Mouse (Mus musculus): ENCODE measurements at regions not wholly inside any gene's neighbourhood (a gene's known extent, or its start where the extent isn't known, plus 50 kb on each side); places are given as distances from the start of the nearest gene placed in this dataset.
"Not testable (repeated sequence)": the region's sequence is repeated elsewhere in the genome, so short reads cannot be mapped to it uniquely, and the experiment has no call there.

DNA sequence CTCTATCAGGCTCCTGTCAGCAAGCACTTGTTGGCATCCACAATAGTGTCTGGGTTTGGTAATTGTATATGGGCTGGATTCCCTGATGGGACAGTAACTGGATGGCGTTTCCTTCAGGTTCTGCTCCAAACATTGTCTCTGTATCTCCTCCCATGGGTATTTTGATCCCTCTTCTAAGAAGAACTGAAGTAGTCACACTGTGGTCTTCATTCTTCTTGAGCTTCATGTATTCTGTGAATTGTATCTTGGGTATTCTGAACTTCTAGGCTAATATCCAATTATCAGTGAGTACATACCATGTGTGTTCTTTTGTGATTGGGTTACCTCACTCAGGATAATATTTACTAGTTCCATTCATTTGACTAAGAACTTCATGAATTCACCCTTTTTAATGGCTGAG is 119.2 kb upstream of the Gm21119 start:
- ATAC-seq; CTCF ChIA-PET; H3K27me3 ChIP-seq; DNase-seq (ENCODE audit: low read depth, low spot score); POLR2A ChIA-PET; in situ Hi-C loops (cut with MboI; ENCODE audit: low pct_unique_long_range_greater_than_20kb): not testable (repeated sequence)

DNA sequence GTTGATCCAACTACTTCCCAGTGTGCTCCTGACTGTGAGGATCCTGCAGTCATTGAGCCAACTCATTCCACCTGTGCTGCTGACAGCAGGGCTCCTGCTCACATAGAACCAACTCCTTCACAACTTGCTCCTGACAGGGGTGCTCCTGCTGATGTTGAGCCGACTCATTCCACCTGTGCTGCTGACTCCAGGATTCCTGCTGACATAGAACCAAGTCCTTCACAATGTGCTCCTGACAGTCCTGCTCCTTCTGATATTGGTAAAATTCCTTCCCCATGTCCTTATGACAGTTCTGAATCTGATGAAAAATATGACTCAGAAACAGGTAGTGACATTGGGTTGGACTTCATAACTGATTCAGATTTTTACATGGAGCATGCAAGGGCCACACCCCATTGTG is 100.8 kb upstream of the Gm21119 start:
- POLR2A ChIA-PET; H3K27me3 ChIP-seq; in situ Hi-C loops (cut with MboI; ENCODE audit: low pct_unique_long_range_greater_than_20kb); CTCF ChIA-PET; DNase-seq (ENCODE audit: low read depth, low spot score); ATAC-seq: not testable (repeated sequence)

DNA sequence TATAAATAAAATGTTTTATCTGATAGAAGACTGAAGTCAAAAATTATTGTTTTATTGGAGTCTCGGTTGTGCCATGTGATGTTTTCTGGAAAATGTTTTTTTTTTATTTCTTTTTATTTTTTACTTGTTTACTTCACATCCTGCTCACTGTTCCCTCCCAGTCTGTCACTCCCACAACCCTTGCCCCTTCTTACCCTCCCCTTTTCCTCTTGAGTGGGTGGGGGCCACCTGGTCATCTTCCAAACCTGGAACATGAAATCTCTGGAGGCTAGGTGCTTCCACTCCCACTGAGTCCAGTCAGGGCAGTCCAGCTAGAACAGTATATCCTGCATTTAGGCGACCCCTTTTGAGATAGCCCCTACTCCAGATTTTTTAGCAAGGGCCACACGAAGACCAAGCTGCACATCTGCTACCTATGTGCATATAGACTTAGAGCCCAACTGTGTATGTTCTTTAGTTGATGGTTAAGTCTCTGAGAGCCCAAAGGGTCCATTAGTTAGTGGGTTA is 98.3 kb upstream of the Gm21119 start:
- DNase-seq (ENCODE audit: low read depth, low spot score); in situ Hi-C loops (cut with MboI; ENCODE audit: low pct_unique_long_range_greater_than_20kb); CTCF ChIA-PET; H3K27me3 ChIP-seq; POLR2A ChIA-PET; ATAC-seq: not testable (repeated sequence)

DNA sequence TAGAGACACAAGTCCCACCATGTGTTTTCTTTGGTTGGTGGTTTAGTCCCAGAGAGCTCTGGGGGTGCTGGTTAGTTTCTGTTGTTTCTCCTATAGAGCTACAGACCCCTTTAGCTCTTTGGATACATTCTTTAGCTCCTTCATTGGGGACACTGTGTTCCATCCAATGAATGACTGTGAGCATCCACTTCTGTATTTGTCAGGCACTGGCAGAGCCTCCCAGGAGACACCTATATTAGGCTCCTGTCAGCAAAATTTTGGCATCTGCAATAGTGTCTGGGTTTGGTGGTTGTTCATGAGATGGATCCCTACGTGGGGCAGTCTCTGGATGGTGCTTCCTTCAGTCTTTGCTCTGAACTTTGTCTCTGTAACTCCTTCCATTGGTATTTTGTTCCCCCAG is 97.2 kb upstream of the Gm21119 start:
- in situ Hi-C loops (cut with MboI; ENCODE audit: low pct_unique_long_range_greater_than_20kb); CTCF ChIA-PET; POLR2A ChIA-PET; H3K27me3 ChIP-seq; ATAC-seq; DNase-seq (ENCODE audit: low read depth, low spot score): not testable (repeated sequence)

DNA sequence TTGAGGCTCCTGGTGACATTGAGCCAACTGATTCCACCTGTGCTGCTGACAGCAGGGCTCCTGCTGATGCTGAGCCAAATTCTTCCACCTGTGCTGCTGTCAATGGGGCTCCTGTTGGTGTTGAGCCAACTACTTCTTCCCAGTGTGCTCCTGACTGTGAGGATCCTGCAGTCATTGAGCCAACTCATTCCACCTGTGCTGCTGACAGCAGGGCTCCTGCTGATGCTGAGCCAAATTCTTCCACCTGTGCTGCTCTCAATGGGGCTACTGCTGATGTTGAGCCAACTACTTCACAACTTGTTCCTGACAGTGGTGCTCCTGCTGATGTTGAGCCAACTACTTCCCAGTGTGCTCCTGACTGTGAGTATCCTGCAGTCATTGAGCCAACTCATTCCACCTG is 90.2 kb upstream of the Gm21119 start:
- in situ Hi-C loops (cut with MboI; ENCODE audit: low pct_unique_long_range_greater_than_20kb); H3K27me3 ChIP-seq; ATAC-seq; CTCF ChIA-PET; DNase-seq (ENCODE audit: low read depth, low spot score); POLR2A ChIA-PET: not testable (repeated sequence)

DNA sequence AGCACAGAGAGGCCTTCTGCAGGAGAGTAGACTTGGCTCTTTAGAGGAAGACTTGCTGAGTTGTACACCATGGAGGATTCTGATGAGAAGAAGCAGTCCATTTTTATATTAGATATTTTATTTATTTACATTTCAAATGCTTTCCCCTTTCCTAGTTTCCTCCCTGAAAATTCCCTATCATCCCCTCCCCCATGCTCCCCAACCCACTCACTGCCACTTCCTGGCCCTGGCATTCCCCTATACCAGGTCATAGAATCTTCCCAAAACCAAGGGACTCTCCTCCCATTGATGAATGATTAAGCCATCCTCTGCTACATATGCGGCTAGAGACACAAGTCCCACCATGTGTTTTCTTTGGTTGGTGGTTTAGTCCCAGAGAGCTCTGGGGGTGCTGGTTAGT is 85.7 kb upstream of the Gm21119 start:
- ATAC-seq; DNase-seq (ENCODE audit: low read depth, low spot score); H3K27me3 ChIP-seq; POLR2A ChIA-PET; in situ Hi-C loops (cut with MboI; ENCODE audit: low pct_unique_long_range_greater_than_20kb); CTCF ChIA-PET: not testable (repeated sequence)

DNA sequence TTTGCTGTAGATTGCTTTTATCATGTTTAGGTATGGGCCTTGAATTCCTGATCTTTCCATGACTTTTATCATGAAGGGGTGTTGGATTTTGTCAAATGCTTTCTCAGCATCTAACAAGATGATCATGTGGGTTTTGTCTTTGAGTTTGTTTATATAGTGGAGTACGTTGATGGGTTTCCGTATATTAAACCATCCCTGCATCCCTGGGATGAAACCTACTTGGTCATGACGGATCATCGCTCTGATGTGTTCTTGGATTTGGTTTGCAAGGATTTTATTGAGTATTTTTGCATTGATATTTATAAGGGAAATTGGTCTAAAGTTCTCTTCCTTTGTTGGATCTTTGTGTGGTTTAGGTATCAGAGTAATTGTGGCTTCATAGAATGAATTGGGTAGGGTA is 75.7 kb upstream of the Gm21119 start:
- POLR2A ChIA-PET; CTCF ChIA-PET; ATAC-seq; DNase-seq (ENCODE audit: low read depth, low spot score); H3K27me3 ChIP-seq; in situ Hi-C loops (cut with MboI; ENCODE audit: low pct_unique_long_range_greater_than_20kb): not testable (repeated sequence)

DNA sequence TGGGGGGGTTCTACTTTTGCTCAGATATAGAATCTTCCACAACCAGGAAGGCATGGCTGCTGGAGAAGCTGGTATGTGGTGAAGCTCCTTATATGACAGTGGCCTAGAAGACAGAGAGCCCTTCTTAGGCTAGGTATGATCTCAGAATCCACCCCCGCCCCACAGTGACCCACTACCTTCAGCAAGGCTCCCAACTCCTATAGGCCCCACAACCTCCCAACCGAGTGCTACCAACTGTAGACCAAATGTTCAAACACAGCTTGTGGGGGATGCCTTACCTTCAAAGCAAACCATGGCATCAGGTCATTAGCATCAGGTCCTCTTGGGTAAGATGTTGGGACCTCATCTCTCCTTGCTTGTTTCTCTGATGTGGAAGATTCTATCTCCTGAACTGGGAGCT is 70.6 kb upstream of the Gm21119 start:
- ATAC-seq; CTCF ChIA-PET; H3K27me3 ChIP-seq; POLR2A ChIA-PET; DNase-seq (ENCODE audit: low read depth, low spot score); in situ Hi-C loops (cut with MboI; ENCODE audit: low pct_unique_long_range_greater_than_20kb): not testable (repeated sequence)

DNA sequence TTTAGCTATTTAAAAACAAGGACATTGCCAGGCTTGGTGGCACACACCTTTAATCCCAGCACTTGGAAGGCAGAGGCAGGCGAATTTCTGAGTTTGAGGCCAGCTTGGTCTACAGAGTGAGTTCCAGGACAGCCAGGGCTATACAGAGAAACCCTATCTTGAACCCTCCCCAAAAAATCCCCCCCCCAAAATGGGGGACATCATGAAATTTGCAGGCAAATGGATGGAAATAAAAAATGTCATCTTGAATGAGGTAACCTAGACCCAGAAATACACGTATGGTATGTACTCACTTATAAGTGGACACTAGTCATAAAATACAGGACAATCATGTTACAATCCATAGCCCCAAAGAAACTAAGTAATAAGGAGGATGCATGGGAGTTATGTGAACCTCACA is 69.4 kb upstream of the Gm21119 start:
- POLR2A ChIA-PET; CTCF ChIA-PET; ATAC-seq; H3K27me3 ChIP-seq; DNase-seq (ENCODE audit: low read depth, low spot score); in situ Hi-C loops (cut with MboI; ENCODE audit: low pct_unique_long_range_greater_than_20kb): not testable (repeated sequence)

DNA sequence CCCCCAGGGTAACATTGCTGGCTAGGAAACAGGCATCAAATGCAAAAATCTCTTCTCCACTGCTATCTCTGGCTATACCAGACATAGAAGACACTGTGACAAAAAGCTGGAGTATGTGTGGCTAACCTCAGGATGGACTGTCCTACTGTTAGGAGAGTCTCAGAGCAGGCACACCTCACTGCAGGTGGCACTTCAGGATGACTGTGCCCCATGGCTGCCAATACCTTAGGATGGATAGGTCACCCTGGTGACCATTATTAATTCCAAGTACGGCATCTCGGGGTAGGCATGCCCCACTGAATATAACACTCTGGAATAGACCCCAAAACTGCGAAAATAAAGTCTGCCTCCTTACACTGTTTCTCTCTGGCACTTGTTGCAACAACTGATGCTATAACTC is 68.3 kb upstream of the Gm21119 start:
- H3K27me3 ChIP-seq; POLR2A ChIA-PET; in situ Hi-C loops (cut with MboI; ENCODE audit: low pct_unique_long_range_greater_than_20kb); CTCF ChIA-PET; DNase-seq (ENCODE audit: low read depth, low spot score); ATAC-seq: not testable (repeated sequence)

DNA sequence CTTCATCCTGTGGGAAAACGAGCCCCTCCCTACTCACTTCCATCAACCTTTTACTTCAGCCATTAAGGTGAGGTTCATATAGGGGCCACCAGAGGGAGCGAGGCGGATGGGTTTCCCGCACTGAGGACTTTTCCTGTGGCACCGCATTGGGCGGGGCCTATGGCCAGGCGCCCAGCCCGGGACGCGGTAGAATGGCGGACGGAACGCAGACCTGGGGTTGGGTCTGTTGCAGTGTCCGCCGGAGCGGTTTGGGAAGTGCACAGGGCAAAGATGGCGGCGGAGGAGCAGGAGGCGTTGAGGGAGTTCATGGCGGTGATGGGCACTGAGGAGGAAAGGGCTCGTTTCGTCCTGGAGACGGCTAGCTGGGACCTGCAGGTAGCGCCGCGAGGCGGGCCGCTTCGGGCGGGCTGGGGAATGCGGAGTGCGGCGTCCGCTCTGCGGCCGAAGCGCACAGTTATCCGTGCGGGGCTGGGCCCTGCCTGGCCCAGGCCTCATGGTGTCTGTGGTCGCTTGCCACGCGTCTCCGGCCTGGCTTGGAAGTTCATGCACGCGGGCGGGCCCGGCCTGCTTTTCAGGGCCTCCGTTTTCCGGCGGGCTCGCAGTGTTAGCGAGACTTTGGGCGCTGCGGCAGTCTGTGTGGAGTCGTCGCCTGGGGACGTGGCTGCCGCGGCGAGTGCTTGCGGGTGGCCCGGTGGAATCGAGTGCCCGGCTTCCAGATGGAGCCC is 64.5 kb upstream of the Gm21119 start:
- H3K27me3 ChIP-seq; in situ Hi-C loops (cut with MboI; ENCODE audit: low pct_unique_long_range_greater_than_20kb); POLR2A ChIA-PET; DNase-seq (ENCODE audit: low read depth, low spot score); CTCF ChIA-PET: not testable (repeated sequence)
- peak; percentile 87 for ATAC-seq

DNA sequence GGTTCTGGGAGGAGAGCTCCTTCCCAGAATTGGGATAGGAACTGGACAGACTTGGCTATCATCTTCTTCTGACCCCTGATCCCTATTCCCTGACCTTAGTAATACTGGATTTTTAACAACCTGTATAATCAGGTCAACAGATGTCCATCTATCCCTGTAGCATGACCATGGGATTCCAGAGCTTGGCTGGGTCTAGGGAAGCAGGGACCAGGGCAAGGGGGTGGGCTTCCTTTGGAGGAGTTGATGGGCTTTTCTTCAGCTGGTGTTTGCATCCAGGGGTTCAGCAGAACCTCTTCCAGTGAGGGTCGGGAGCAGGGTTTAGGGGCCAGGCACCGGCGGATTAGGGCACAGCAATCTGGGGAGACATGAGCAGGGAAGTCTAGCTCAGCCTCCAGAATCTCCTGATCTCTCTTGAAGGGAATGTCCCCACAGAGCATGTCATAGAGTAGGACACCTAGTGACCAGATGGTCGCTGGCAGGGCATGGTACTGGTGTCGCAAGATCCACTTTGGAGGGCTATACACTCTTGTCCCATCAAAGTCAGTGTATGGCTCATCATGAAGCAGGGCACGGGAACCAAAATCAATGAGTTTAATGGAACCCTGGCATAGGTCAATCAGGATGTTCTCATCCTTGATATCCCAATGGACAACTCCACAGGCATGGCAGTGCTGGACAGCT is 58.1 kb upstream of the Gm21119 start:
- ATAC-seq; in situ Hi-C loops (cut with MboI; ENCODE audit: low pct_unique_long_range_greater_than_20kb); POLR2A ChIA-PET; H3K27me3 ChIP-seq; DNase-seq (ENCODE audit: low read depth, low spot score); CTCF ChIA-PET: not testable (repeated sequence)

DNA sequence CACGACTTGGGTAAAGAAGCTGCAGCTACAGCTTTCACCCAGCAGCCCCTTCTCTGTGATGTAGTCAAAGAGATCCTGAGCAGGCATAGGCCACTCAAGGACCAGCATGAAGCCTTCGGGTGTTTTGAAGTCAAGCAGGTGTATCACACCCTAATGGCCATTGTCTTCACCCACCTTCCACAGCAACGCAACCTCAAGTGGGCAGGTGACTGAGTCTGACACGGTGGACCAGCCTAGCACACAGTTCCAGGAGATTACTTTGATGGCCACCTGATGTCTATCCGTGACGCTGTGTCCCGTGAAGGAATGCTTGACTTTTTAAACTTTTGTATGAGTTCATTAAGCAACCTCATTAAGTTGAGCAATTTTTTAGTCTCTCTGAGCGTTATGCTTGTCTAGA is 57.5 kb upstream of the Gm21119 start:
- ATAC-seq; in situ Hi-C loops (cut with MboI; ENCODE audit: low pct_unique_long_range_greater_than_20kb); DNase-seq (ENCODE audit: low read depth, low spot score); POLR2A ChIA-PET; H3K27me3 ChIP-seq; CTCF ChIA-PET: not testable (repeated sequence)

DNA sequence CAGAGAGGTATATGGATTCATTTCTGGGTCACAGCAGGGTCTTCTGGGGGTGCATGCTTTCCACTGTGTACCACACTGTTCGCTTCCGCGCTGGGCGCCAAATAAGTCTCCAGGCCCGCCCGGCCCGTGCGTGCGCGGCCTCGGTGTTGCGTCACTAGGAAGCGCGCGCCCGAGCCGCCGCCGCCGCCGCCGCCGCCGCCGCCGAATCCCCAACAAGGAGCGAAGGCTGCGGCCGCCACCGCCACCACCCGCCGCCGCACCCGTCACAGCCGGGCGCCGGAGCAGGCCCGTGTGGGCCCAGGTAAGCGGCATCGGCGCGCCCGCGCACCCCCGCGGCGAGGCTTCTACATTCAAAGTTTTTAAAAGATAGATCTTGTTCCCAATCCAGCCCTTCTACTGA is 57.1 kb upstream of the Gm21119 start:
- ATAC-seq; POLR2A ChIA-PET; H3K27me3 ChIP-seq; in situ Hi-C loops (cut with MboI; ENCODE audit: low pct_unique_long_range_greater_than_20kb); CTCF ChIA-PET; DNase-seq (ENCODE audit: low read depth, low spot score): not testable (repeated sequence)
